Mouse (Mus musculus) CH12.LX (cell line): ENCODE results near the gene Ranbp10. TPM values are rescaled to one million over a fixed set of nuclear protein-coding genes. Genes with fewer than 3 reads are reported as not detected.

ENCODE experiments used
- DNase-seq: peaks from one replicate; pipeline ENCODE4 v3.0.0-alpha.2; 2013; ENCODE audit errors: extremely low read depth
- H3K27ac ChIP-seq: 2 replicates; pipeline ENCODE4 v1.5.1; 2012; ENCODE audit warnings: low read depth, mild to moderate bottlenecking, control low read depth, moderate library complexity; ENCODE audit not compliant: insufficient read depth
- H3K27me3 ChIP-seq: replicated peaks from 2 replicates; pipeline ENCODE3; 2012; ENCODE audit warnings: inconsistent platforms
- H3K36me3 ChIP-seq, 2 experiments: replicated peaks in 1 of 2; 2 replicates each; pipeline versions ENCODE3 to v1.6.1; 2012; ENCODE audit warnings: inconsistent platforms in 1 of 2, low read length in 1 of 2, mild to moderate bottlenecking in 1 of 2, mixed read lengths in 1 of 2, moderate library complexity in 1 of 2; ENCODE audit not compliant: control insufficient read depth in 1 of 2, insufficient read depth in 1 of 2
- H3K4me1 ChIP-seq, 2 experiments: 2 replicates each; pipeline ENCODE4 v1.6.1; 2012; ENCODE audit warnings: inconsistent platforms in 1 of 2, moderate library complexity in 1 of 2; ENCODE audit not compliant: insufficient read depth in 2 of 2, control insufficient read depth in 1 of 2
- H3K4me2 ChIP-seq: 2 replicates; pipeline ENCODE4 v1.6.1; 2012; ENCODE audit warnings: low read depth, mild to moderate bottlenecking, control low read depth; ENCODE audit not compliant: poor library complexity, insufficient read depth, severe bottlenecking
- H3K4me3 ChIP-seq, 3 experiments: fragments of 150-350 bp in 1 of 3; sonication (generic) in 1 of 3; replicated peaks in 1 of 3; 2 replicates each; pipeline versions ENCODE3 to v1.5.1; 2011 to 2012; ENCODE audit warnings: low read depth in 2 of 3, low read length in 2 of 3, mild to moderate bottlenecking in 2 of 3, moderate library complexity in 2 of 3, control low read depth in 1 of 3, improper control_type of control experiment in 1 of 3, inconsistent platforms in 1 of 3, mixed read lengths in 1 of 3; ENCODE audit not compliant: poor library complexity in 1 of 3
- H3K79me2 ChIP-seq: replicated peaks from 2 replicates; pipeline ENCODE4 v1.6.1; 2012; ENCODE audit warnings: mild to moderate bottlenecking, moderate library complexity; ENCODE audit not compliant: control insufficient read depth, poor library complexity, insufficient read depth, severe bottlenecking; ENCODE audit errors: extremely low read depth
- H3K9ac ChIP-seq: 2 replicates; pipeline ENCODE4 v1.6.1; 2012; ENCODE audit warnings: low read depth, mild to moderate bottlenecking, control low read depth, moderate library complexity; ENCODE audit not compliant: insufficient read depth
- H3K9me3 ChIP-seq: replicated peaks from 2 replicates; pipeline ENCODE3; 2012; ENCODE audit warnings: low read length, inconsistent platforms, mixed read lengths
- BHLHE40 ChIP-seq: IDR thresholded peaks from 2 replicates; pipeline ENCODE4 v1.6.1; 2011; ENCODE audit warnings: mild to moderate bottlenecking, low read depth, low read length, improper control_type of control experiment
- CHD2 ChIP-seq: IDR thresholded peaks from 2 replicates; pipeline ENCODE4 v1.6.1; 2011; ENCODE audit warnings: low read length, improper control_type of control experiment
- CTCF ChIP-seq, 2 experiments: IDR thresholded peaks in 1 of 2; conservative IDR thresholded peaks in 1 of 2; 2 replicates each; pipeline ENCODE4 v1.5.1; 2011 to 2012; ENCODE audit warnings: low read depth in 2 of 2, low read length in 2 of 2, improper control_type of control experiment in 1 of 2, inconsistent platforms in 1 of 2, mild to moderate bottlenecking in 1 of 2, moderate library complexity in 1 of 2
- E2F4 ChIP-seq: IDR thresholded peaks from 2 replicates; pipeline ENCODE4 v1.6.1; 2011; ENCODE audit warnings: low read depth, low read length, improper control_type of control experiment; ENCODE audit not compliant: insufficient replicate concordance
- ELF1 ChIP-seq: IDR thresholded peaks from 2 replicates; pipeline ENCODE4 v1.6.1; 2014; ENCODE audit warnings: low read depth, mild to moderate bottlenecking, inconsistent platforms, low read length, improper control_type of control experiment
- ETS1 ChIP-seq: conservative IDR thresholded peaks from 2 replicates; pipeline ENCODE4 v1.6.1; 2012; ENCODE audit warnings: low read depth, mild to moderate bottlenecking, inconsistent platforms, low read length, improper control_type of control experiment, moderate library complexity
- HCFC1 ChIP-seq: IDR thresholded peaks from 2 replicates; pipeline ENCODE4 v1.6.1; 2012; ENCODE audit warnings: low read depth, mild to moderate bottlenecking, inconsistent platforms, low read length, improper control_type of control experiment
- IRF4 ChIP-seq: IDR thresholded peaks from 2 replicates; pipeline ENCODE4 v1.6.1; 2014; ENCODE audit warnings: low read depth, mild to moderate bottlenecking, inconsistent platforms, low read length, improper control_type of control experiment
- JUND ChIP-seq: conservative IDR thresholded peaks from 2 replicates; pipeline ENCODE4 v1.6.1; 2011; ENCODE audit warnings: low read depth, low read length, improper control_type of control experiment
- KAT2A ChIP-seq: IDR thresholded peaks from 2 replicates; pipeline ENCODE4 v1.6.1; 2012; ENCODE audit warnings: low read length, improper control_type of control experiment, inconsistent platforms; ENCODE audit not compliant: insufficient replicate concordance
- MAX ChIP-seq: IDR thresholded peaks from 2 replicates; pipeline ENCODE4 v1.6.1; 2011; ENCODE audit warnings: low read length, improper control_type of control experiment
- MYC ChIP-seq: IDR thresholded peaks from 2 replicates; pipeline ENCODE4 v1.6.1; 2011; ENCODE audit warnings: low read depth, mild to moderate bottlenecking, improper control_type of control experiment, low read length
- NRF1 ChIP-seq: IDR thresholded peaks from 2 replicates; pipeline ENCODE4 v1.6.1; 2014; ENCODE audit warnings: low read depth, mild to moderate bottlenecking, inconsistent platforms, low read length, improper control_type of control experiment, moderate library complexity
- PAX5 ChIP-seq: IDR thresholded peaks from 2 replicates; pipeline ENCODE4 v1.6.1; 2012; ENCODE audit warnings: low read length, inconsistent platforms, mixed read lengths
- POLR2AphosphoS2 ChIP-seq: IDR thresholded peaks from 2 replicates; pipeline ENCODE4 v1.6.1; 2011; ENCODE audit warnings: low read depth, low read length, improper control_type of control experiment
- RAD21 ChIP-seq: IDR thresholded peaks from 2 replicates; pipeline ENCODE4 v1.6.1; 2011; ENCODE audit warnings: low read depth, mild to moderate bottlenecking, low read length, improper control_type of control experiment, moderate library complexity
- RCOR1 ChIP-seq: conservative IDR thresholded peaks from 2 replicates; pipeline ENCODE4 v1.6.1; 2012; ENCODE audit warnings: low read depth, mild to moderate bottlenecking, inconsistent platforms, low read length, improper control_type of control experiment
- SIN3A ChIP-seq: IDR thresholded peaks from 2 replicates; pipeline ENCODE4 v1.6.1; 2012; ENCODE audit warnings: low read length, improper control_type of control experiment, inconsistent platforms
- SMC3 ChIP-seq: IDR thresholded peaks from 2 replicates; pipeline ENCODE4 v1.6.1; 2011; ENCODE audit warnings: low read depth, low read length, improper control_type of control experiment
- TBP ChIP-seq: conservative IDR thresholded peaks from 2 replicates; pipeline ENCODE4 v1.6.1; 2011; ENCODE audit warnings: low read depth, low read length, improper control_type of control experiment
- TCF12 ChIP-seq: IDR thresholded peaks from 2 replicates; pipeline ENCODE4 v1.6.1; 2014; ENCODE audit warnings: low read depth, mild to moderate bottlenecking, inconsistent platforms, low read length, improper control_type of control experiment
- UBTF ChIP-seq: IDR thresholded peaks from 2 replicates; pipeline ENCODE4 v1.6.1; 2012; ENCODE audit warnings: low read depth, mild to moderate bottlenecking, inconsistent platforms, low read length, improper control_type of control experiment, moderate library complexity
- USF1 ChIP-seq: IDR thresholded peaks from 2 replicates; pipeline ENCODE4 v1.6.1; 2014; ENCODE audit warnings: low read depth, mild to moderate bottlenecking, inconsistent platforms, low read length, improper control_type of control experiment
- ZC3H11A ChIP-seq: IDR thresholded peaks from 2 replicates; pipeline ENCODE4 v1.6.1; 2012; ENCODE audit warnings: low read depth, mild to moderate bottlenecking, inconsistent platforms, low read length, improper control_type of control experiment
- ZMIZ1 ChIP-seq: IDR thresholded peaks from 2 replicates; pipeline ENCODE4 v1.6.1; 2012; ENCODE audit warnings: low read depth, mild to moderate bottlenecking, inconsistent platforms, low read length, improper control_type of control experiment
- ZNF384 ChIP-seq: IDR thresholded peaks from 2 replicates; pipeline ENCODE4 v1.6.1; 2012; ENCODE audit warnings: low read depth, low read length, improper control_type of control experiment, inconsistent platforms
- dilution Hi-C: fragments of 300-500 bp; cut with MboI; formaldehyde crosslinking; loops from 2 replicates; pipeline ENCODE4 v1.14.3; 2020; ENCODE audit warnings: low sequenced_read_pairs; ENCODE audit not compliant: extremely low pct_unique_long_range_greater_than_20kb, extremely low pct_ligation_motif_present
- in situ Hi-C: fragments of 300-500 bp; cut with MboI; formaldehyde crosslinking; loops from 3 replicates; pipeline ENCODE4 v1.14.3; 2019; ENCODE audit warnings: low sequenced_read_pairs, low pct_ligation_motif_present, low pct_unique_long_range_greater_than_20kb, mixed read lengths
- polyA plus RNA-seq: library from polyadenylated mRNA; unstranded; fragments of >175 nt; gene quantifications from 2 replicates; pipeline ENCODE4 v1.2.1, GENCODE M21; 2012; ENCODE audit warnings: low read depth; ENCODE audit not compliant: insufficient read length
- total RNA-seq, 2 experiments: library from RNA; depleted of rRNA; stranded (reverse); fragments of 300-350 nt in 1 of 2; fragments of >200 nt in 1 of 2; gene quantifications; 2 replicates each; pipeline ENCODE4 v1.2.3; 2012 to 2014

Gene Ranbp10
- total and polyA plus RNA-seq, 3 experiments: 7.4 to 15.8 (median 8.7) TPM

DNA sequence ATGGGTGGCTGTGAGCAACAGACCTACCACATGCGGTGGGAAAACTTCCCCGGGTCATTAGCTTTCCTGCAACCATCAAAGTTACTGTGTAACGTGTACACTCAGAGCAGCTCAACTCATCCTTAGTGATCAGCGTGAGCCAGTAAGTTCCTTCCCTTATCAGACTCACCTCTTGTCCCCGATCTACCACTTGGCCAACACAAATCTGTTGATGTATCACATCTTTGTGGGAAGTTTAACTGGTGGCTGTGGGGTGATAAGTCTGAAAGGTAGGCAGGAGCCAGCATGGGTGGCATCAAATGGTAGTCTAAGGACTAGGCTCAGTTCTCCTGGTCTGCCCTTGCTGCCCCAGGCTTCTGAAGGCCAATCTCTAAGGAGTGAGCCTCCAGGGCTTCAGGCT lies 95.0 kb downstream of the Ranbp10 start:
- dilution Hi-C loops: no loop called here
- Histone ChIP-seq H3K27ac (no peak overlapping the region), H3K9ac (no peak overlapping the region), H3K9me3 (no peaks in the 10 kb centered on the region), H3K4me2 (no peak overlapping the region)
- DNase-seq: no peak
- TF ChIP-seq MYC: no peak
- no peak for TF ChIP-seq NRF1
- TF ChIP-seq CTCF (conservative IDR thresholded peaks at IDR 0.05 in 1 of 2, IDR thresholded peaks at IDR 0.05 in 1 of 2; ENCODE audit: low read depth in 2 of 2, low read length in 2 of 2): no peak
- TF ChIP-seq ELF1: no peak
- TF ChIP-seq ZMIZ1: no peak
- no peak for TF ChIP-seq JUND
- TF ChIP-seq RCOR1: no peak
- TF ChIP-seq E2F4: no peak
- no peak for TF ChIP-seq RAD21
- TF ChIP-seq BHLHE40: no peak
- TF ChIP-seq HCFC1: no peak
- TF ChIP-seq PAX5: no peak
- TF ChIP-seq SMC3: no peak
- no peak for TF ChIP-seq MAX
- TF ChIP-seq TBP: no peak
- TF ChIP-seq ETS1: no peak
- no peak for TF ChIP-seq IRF4
- no peak for TF ChIP-seq ZC3H11A
- no peak for TF ChIP-seq SIN3A
- TF ChIP-seq, all 38 proteins: peak for 0
- Histone ChIP-seq H3K4me3 (no peak overlapping the region), H3K4me1 (peaks cover 0 to 21% of the 10 kb centered on the region in 2 experiments; a peak in 2 of 4 replicates), H3K36me3 (peaks cover 0 to 9% of the 10 kb centered on the region in 2 experiments), H3K79me2 (no peaks in the 10 kb centered on the region), H3K27me3 (no peaks in the 10 kb centered on the region)
- in situ Hi-C loops: no loop called here

- no peaks in the 10 kb centered on the region for H3K27me3 ChIP-seq
- in situ Hi-C loops (no loop called here), dilution Hi-C loops (no loop called here)
- H3K79me2 ChIP-seq: no peaks in the 10 kb centered on the region
- no peak for DNase-seq
- no peak for TF ChIP-seq ZNF384
- TF ChIP-seq RCOR1: no peak
- no peak for TF ChIP-seq ZC3H11A
- TF ChIP-seq TBP: no peak
- no peak for TF ChIP-seq KAT2A
- TF ChIP-seq TCF12: no peak
- TF ChIP-seq POLR2AphosphoS2: no peak
- TF ChIP-seq CHD2: no peak
- no peak for TF ChIP-seq JUND
- no peak for TF ChIP-seq BHLHE40
- no peak for TF ChIP-seq CTCF (conservative IDR thresholded peaks at IDR 0.05 in 1 of 2, IDR thresholded peaks at IDR 0.05 in 1 of 2; ENCODE audit: low read depth in 2 of 2, low read length in 2 of 2)
- no peak for TF ChIP-seq USF1
- no peak for TF ChIP-seq ETS1
- TF ChIP-seq IRF4: no peak
- TF ChIP-seq SIN3A: no peak
- no peak for TF ChIP-seq UBTF
- H3K36me3 ChIP-seq: peaks cover 3 to 28% of the 10 kb centered on the region in 2 experiments
- H3K9ac ChIP-seq: no peak overlapping the region
- no peak overlapping the region for H3K4me3 ChIP-seq
- peaks cover 0 to 18% of the 10 kb centered on the region in 2 experiments; a peak in 2 of 4 replicates for H3K4me1 ChIP-seq
- H3K4me2 ChIP-seq: no peak overlapping the region
- H3K9me3 ChIP-seq: no peaks in the 10 kb centered on the region
- H3K27ac ChIP-seq: no peak overlapping the region
These were observed 99.6 kb downstream of the Ranbp10 start for GRCm38 (mm10) chr8:105727397-105728124.
